Mouse (Mus musculus) adrenal gland, adult (tissue): Measurements from ENCODE around the gene Gm10720.
"Not testable (repeated sequence)": the region's sequence is repeated elsewhere in the genome, so short reads cannot be mapped to it uniquely, and the experiment has no call there.

Source experiments
- DNase-seq, 2 experiments: peaks; one replicate each; pipeline ENCODE4 v3.0.0; 2022 to 2023; ENCODE audit warnings: low spot score in 1 of 2; ENCODE audit not compliant: inconsistent age in 2 of 2

The Gm10720 gene

DNA sequence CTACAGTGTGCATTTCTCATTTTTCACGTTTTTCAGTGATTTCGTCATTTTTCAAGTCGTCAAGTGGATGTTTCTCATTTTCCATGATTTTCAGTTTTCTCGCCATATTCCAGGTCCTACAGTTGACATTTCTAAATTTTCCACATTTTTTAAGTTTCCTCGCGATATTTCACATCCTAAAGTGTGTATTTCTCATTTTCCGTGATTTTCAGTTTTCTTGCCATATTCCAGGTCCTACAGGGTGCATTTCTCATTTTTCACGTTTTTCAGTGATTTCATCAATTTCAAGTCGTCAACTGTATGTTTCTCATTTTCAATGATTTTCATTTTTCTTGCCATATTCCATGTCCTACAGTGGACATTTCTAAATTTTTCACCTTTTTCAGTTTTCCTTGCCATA lies at the start of gene Gm10720:
Gene Gm10720, plus strand, starts transcription at position 301 of the 400 bp plus-strand sequence.
- not testable (repeated sequence) for DNase-seq

- peak; percentile 11 to 80 for DNase-seq
Measured at GRCm38 (mm10) chr9:3000445-3000972, 14.9 kb upstream of the Gm10720 start, which contains the start of gene Gm10722. Gm10722 (plus strand) TSS chr9:3000922.

DNA sequence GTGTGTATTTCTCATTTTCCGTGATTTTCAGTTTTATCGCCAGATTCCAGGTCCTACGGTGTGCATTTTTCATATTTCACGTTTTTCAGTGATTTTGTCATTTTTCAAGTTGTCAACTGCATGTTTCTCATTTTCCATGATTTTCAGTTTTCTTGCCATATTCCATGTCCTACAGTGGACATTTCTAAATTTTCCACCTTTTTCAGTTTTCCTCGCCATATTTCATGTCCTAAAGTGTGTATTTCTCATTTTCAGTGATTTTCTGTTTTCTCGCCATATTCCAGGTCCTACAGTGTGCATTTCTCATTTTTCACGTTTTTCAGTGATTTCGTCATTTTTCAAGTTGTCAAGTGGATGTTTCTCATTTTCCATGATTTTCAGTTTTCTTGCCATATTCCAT lies 14.4 kb upstream of the Gm10720 start:
- peak; percentile 19 to 75 for DNase-seq

- peak; percentile 93 to 100 for DNase-seq
Measured at GRCm38 (mm10) chr9:3001948-3002659, 13.3 kb upstream of the Gm10720 start.

DNA sequence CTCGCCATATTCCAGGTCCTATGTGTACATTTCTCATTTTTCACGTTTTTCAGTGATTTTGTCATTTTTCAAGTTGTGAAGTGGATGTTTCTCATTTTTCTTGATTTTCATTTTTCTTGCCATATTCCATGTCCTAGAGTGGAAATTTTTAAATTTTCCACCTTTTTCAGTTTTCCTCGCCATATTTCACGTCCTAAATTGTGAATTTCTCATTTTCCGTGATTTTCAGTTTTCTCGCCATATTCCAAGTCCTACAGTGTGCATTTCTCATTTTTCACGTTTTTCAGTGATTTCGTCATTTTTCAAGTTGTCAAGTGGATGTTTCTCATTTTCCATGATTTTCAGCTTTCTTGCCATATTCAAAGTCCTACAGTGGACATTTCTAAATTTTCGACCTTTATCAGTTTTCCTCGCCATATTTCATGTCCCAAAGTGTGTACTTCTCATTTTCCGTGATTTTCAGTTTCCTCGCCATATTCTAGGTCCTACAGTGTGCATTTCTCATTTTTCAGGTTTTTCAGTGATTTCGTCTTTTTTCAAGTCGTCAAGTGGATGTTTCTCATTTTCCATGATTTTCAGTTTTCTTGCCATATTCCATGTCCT lies 12.6 kb upstream of the Gm10720 start, which contains the start of gene Gm11168:
Gene Gm11168, plus strand, starts transcription at position 553 of the 603 bp plus-strand sequence.
- peak in 1 of 2 experiments; percentile 4 for DNase-seq

DNA sequence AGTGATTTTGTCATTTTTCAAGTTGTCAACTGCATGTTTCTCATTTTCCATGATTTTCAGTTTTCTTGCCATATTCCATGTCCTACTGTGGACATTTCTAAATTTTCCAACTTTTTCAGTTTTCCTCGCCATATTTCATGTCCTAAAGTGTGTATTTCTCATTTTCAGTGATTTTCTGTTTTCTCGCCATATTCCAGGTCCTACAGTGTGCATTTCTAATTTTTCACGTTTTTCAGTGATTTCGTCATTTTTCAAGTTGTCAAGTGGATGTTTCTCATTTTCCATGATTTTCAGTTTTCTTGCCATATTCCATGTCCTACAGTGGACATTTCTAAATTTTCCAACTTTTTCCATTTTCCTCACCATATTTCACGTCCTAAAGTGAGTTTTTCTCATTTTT lies 9.3 kb upstream of the Gm10720 start:
- not testable (repeated sequence) for DNase-seq

DNA sequence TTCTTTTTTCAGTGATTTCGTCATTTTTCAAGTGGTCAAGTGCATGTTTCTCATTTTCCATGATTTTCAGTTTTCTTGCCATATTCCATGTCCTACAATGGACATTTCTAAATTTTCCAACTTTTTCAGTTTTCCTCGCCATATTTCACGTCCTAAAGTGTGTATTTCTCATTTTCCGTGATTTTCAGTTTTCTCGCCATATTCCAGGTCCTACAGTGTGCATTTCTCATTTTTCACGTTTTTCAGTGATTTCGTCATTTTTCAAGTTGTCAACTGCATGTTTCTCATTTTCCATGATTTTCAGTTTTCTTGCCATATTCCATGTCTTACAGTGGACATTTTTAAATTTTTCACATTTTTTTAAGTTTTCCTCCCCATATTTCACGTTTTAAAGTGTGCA lies 8.8 kb upstream of the Gm10720 start:
- peak; percentile 93 to 100 for DNase-seq

DNA sequence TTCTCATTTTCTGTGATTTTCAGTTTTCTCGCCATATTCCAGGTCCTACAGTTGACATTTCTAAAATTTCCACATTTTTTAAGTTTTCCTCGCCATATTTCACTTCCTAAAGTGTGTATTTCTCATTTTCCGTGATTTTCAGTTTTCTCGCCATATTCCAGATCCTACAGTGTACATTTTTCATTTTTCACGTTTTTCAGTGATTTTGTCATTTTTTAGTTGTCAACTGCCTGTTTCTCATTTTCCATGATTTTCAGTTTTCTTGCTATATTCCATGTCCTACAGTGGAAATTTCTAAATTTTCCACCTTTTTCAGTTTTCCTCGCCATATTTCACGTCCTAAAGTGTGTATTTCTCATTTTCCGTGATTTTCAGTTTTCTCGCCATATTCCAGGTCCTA lies 8.2 kb upstream of the Gm10720 start:
- not testable (repeated sequence) for DNase-seq

- not testable (repeated sequence) for DNase-seq
Measured at GRCm38 (mm10) chr9:3009331-3009730, 6.1 kb upstream of the Gm10720 start.

DNA sequence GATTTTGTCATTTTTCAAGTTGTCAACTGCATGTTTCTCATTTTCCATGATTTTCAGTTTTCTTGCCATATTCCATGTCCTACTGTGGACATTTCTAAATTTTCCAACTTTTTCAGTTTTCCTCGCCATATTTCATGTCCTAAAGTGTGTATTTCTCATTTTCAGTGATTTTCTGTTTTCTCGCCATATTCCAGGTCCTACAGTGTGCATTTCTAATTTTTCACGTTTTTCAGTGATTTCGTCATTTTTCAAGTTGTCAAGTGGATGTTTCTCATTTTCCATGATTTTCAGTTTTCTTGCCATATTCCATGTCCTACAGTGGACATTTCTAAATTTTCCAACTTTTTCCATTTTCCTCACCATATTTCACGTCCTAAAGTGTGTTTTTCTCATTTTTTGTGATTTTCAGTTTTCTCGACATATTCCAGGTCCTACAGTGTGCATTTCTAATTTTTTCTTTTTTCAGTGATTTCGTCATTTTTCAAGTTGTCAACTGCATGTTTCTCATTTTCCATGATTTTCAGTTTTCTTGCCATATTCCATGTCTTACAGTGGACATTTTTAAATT lies 3.3 kb upstream of the Gm10720 start:
- DNase-seq = not testable (repeated sequence)

DNA sequence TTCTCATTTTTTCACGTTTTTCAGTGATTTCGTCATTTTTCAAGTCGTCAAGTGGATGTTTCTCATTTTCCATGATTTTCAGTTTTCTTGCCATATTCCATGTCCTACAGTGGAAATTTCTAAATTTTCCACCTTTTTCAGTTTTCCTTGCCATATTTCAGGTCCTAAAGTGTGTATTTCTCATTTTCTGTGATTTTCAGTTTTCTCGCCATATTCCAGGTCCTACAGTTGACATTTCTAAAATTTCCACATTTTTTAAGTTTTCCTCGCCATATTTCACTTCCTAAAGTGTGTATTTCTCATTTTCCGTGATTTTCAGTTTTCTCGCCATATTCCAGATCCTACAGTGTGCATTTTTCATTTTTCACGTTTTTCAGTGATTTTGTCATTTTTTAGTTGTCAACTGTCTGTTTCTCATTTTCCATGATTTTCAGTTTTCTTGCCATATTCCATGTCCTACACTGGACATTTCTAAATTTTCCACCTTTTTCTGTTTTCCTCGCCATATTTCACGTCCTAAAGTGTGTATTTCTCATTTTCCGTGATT lies 2.6 kb upstream of the Gm10720 start, which contains the start of gene Gm10721:
Gene Gm10721, plus strand, starts transcription at position 408 of the 547 bp plus-strand sequence.
- DNase-seq = not testable (repeated sequence)

DNA sequence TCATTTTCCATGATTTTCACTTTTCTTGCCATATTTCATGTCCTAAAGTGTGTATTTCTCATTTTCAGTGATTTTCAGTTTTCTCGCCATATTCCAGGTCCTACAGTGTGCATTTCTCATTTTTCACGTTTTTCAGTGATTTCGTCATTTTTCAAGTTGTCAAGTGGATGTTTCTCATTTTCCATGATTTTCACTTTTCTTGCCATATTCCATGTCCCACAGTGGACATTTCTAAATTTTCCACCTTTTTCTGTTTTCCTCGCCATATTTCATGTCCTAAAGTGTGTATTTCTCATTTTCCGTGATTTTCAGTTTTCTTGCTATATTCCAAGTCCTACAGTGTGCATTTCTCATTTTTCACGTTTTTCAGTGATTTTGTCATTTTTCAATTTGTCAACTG lies 442 bp downstream of the Gm10720 start:
- DNase-seq = peak in 1 of 2 experiments; percentile 19

- DNase-seq = not testable (repeated sequence)
Measured at GRCm38 (mm10) chr9:3017108-3017507, 1.7 kb downstream of the Gm10720 start, which contains the start of gene Gm10719. Gm10719 (plus strand) TSS chr9:3017408.

DNA sequence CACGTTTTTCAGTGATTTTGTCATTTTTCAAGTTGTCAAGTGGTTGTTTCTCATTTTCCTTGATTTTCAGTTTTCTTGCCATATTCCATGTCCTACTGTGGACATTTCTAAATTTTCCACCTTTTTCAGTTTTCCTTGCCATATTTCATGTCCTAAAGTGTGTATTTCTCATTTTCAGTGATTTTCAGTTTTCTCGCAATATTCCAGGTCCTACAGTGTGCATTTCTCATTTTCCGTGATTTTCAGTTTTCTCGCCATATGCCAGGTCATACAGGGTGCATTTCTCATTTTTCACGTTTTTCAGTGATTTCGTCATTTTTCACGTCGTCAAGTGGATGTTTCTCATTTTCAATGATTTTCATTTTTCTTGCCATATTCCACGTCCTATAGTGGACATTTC lies 3.5 kb downstream of the Gm10720 start:
- DNase-seq = peak; percentile 19 to 79

DNA sequence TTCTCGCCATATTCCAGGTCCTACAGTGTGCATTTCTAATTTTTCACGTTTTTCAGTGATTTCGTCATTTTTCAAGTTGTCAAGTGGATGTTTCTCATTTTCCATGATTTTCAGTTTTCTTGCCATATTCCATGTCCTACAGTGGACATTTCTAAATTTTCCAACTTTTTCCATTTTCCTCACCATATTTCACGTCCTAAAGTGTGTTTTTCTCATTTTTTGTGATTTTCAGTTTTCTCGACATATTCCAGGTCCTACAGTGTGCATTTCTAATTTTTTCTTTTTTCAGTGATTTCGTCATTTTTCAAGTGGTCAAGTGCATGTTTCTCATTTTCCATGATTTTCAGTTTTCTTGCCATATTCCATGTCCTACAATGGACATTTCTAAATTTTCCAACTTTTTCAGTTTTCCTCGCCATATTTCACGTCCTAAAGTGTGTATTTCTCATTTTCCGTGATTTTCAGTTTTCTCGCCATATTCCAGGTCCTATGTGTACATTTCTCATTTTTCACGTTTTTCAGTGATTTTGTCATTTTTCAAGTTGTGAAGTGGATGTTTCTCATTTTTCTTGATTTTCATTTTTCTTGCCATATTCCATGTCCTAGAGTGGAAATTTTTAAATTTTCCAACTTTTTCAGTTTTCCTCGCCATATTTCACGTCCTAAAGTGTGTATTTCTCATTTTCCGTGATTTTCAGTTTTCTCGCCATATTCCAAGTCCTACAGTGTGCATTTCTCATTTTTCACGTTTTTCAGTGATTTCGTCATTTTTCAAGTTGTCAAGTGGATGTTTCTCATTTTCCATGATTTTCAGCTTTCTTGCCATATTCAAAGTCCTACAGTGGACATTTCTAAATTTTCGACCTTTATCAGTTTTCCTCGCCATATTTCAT lies 4.6 kb downstream of the Gm10720 start:
- DNase-seq = peak; percentile 58 to 80

DNA sequence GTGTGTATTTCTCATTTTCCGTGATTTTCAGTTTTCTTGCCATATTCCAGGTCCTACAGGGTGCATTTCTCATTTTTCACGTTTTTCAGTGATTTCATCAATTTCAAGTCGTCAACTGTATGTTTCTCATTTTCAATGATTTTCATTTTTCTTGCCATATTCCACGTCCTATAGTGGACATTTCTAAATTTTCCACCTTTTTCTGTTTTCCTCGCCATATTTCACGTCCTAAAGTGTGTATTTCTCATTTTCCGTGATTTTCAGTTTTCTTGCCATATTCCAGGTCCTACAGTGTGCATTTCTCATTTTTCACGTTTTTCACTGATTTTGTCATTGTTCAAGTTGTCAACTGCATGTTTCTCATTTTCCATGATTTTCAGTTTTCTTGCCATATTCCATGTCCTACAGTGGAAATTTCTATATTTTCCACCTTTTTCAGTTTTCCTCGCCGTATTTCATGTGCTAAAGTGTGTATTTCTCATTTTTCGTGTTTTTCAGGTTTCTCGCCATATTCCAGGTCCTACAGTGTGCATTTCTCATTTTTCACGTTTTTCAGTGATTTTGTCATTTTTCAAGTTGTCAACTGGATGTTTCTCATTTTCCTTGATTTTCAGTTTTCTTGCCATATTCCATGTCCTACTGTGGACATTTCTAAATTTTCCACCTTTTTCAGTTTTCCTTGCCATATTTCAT lies 7.0 kb downstream of the Gm10720 start:
- peak; percentile 65 to 94 for DNase-seq

GRCm38 (mm10) chr9:3023312-3023984 lies 8.0 kb downstream of the Gm10720 start, which contains the start of gene Gm10718:
Gm10718 (plus strand) TSS chr9:3023547.
- peak; percentile 33 to 88 for DNase-seq

- peak; percentile 96 to 100 for DNase-seq
Measured at GRCm38 (mm10) chr9:3023985-3024648, 8.7 kb downstream of the Gm10720 start.
